Mouse (Mus musculus): ENCODE measurements around the gene Man2b1. TPM values are rescaled to one million over a fixed set of nuclear protein-coding genes. Genes with fewer than 3 reads are reported as not detected.
"Not testable (repeated sequence)": the region's sequence is repeated elsewhere in the genome, so short reads cannot be mapped to it uniquely, and the experiment has no call there.

Gene Man2b1
- total and polyA plus RNA-seq, 3 experiments = 29.1 to 45.6 (median 40.7) TPM

- in situ Hi-C loops (cut with MboI; ENCODE audit: low pct_ligation_motif_present, low pct_unique_long_range_greater_than_20kb, low sequenced_read_pairs) = no loop called here
- no peak overlapping the region for H3K27ac ChIP-seq (ENCODE audit: insufficient read depth, low read depth)
- no peaks in the 10 kb centered on the region for H3K79me2 ChIP-seq (replicated peaks; ENCODE audit: control insufficient read depth, extremely low read depth, insufficient read depth, poor library complexity, severe bottlenecking)
- peak overlapping the region; percentile 43 for H3K4me2 ChIP-seq (ENCODE audit: insufficient read depth, low read depth, poor library complexity, severe bottlenecking)
- TF ChIP-seq E2F4 (IDR thresholded peaks at IDR 0.05; ENCODE audit: insufficient replicate concordance, low read depth, low read length) = no peak
- peak in 1 of 2 experiments; percentile 36; a peak in 2 of 4 replicates for TF ChIP-seq CTCF (conservative IDR thresholded peaks at IDR 0.05 in 1 of 2, IDR thresholded peaks at IDR 0.05 in 1 of 2; ENCODE audit: low read depth in 2 of 2, low read length in 2 of 2)
- TF ChIP-seq SIN3A (IDR thresholded peaks at IDR 0.05; ENCODE audit: low read length) = peak; percentile 62; the same call in 1 of the 2 replicates
- TF ChIP-seq ETS1 (conservative IDR thresholded peaks at IDR 0.05; ENCODE audit: low read depth, low read length) = no peak
- peak; percentile 71 for TF ChIP-seq POLR2A (IDR thresholded peaks at IDR 0.05; ENCODE audit: low read depth, low read length)
- peak; percentile 47; the same call in 1 of the 2 replicates for TF ChIP-seq ZMIZ1 (IDR thresholded peaks at IDR 0.05; ENCODE audit: low read depth, low read length)
- TF ChIP-seq IRF4 (IDR thresholded peaks at IDR 0.05; ENCODE audit: low read depth, low read length) = 0 out of 2 replicates have a peak, but pooled peaks have one; percentile 9
- peak; percentile 52; the same call in 1 of the 2 replicates for TF ChIP-seq MXI1 (IDR thresholded peaks at IDR 0.05; ENCODE audit: low read depth, low read length)
- peak; percentile 48 for TF ChIP-seq ELF1 (IDR thresholded peaks at IDR 0.05; ENCODE audit: low read depth, low read length)
- TF ChIP-seq NELFE (IDR thresholded peaks at IDR 0.05; ENCODE audit: low read depth, low read length) = peak; percentile 64; the same call in 1 of the 2 replicates
- peak; percentile 89 for TF ChIP-seq NRF1 (IDR thresholded peaks at IDR 0.05; ENCODE audit: low read depth, low read length)
- peak; percentile 51; the same call in 1 of the 2 replicates for TF ChIP-seq TCF12 (IDR thresholded peaks at IDR 0.05; ENCODE audit: low read depth, low read length)
- TF ChIP-seq RAD21 (IDR thresholded peaks at IDR 0.05; ENCODE audit: low read depth, low read length) = no peak
- TF ChIP-seq TBP (conservative IDR thresholded peaks at IDR 0.05; ENCODE audit: low read depth, low read length) = peak; percentile 83
- TF ChIP-seq MEF2A (IDR thresholded peaks at IDR 0.05; ENCODE audit: borderline replicate concordance, low read depth, low read length) = 0 out of 2 replicates have a peak, but pooled peaks have one; percentile 22
- dilution Hi-C loops (cut with MboI; ENCODE audit: extremely low pct_ligation_motif_present, extremely low pct_unique_long_range_greater_than_20kb, low sequenced_read_pairs) = no loop called here
- H3K4me1 ChIP-seq (ENCODE audit: control insufficient read depth in 1 of 2, insufficient read depth in 2 of 2) = peaks cover 0 to 12% of the 10 kb centered on the region in 2 experiments; a peak in 2 of 4 replicates
- no peaks in the 10 kb centered on the region for H3K36me3 ChIP-seq (replicated peaks in 1 of 2; ENCODE audit: control insufficient read depth in 1 of 2, insufficient read depth in 1 of 2, low read length in 1 of 2)
- peak overlapping the region; percentile 53 for H3K9ac ChIP-seq (ENCODE audit: insufficient read depth, low read depth)
- peak overlapping the region; percentile 57 to 71 (median 62) for H3K4me3 ChIP-seq (replicated peaks in 1 of 3; ENCODE audit: low read depth in 2 of 3, low read length in 2 of 3, poor library complexity in 1 of 3)
- DNase-seq (ENCODE audit: extremely low read depth) = peak; percentile 86
- H3K9me3 ChIP-seq (replicated peaks; ENCODE audit: low read length) = no peaks in the 10 kb centered on the region
- peaks cover 3% of the 10 kb centered on the region for H3K27me3 ChIP-seq (replicated peaks)
Measured at GRCm38 (mm10) chr8:85119052-85119981, 36.2 kb downstream of the Man2b1 start.

DNA sequence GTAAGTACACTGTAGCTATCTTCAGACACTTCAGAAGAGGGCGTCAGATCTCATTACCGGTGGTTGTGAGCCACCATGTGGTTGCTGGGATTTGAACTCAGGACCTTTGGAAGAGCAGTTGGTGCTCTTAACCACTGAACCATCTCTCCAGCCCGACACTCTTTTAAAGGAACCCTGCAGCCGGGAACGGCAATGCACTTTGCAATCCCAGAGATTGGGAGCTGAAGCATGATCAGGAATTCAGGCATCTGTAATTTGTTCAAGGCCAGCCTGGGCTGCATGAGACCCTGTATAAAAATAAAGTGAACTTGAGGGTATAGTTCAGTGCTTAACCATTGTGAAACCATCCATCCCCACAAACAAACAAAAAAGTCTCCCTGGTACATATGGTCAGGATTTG is 37.2 kb downstream of the Man2b1 start:
- H3K27me3 ChIP-seq (replicated peaks); H3K79me2 ChIP-seq (replicated peaks; ENCODE audit: control insufficient read depth, extremely low read depth, insufficient read depth, poor library complexity, severe bottlenecking); H3K4me2 ChIP-seq (ENCODE audit: insufficient read depth, low read depth, poor library complexity, severe bottlenecking); H3K27ac ChIP-seq (ENCODE audit: insufficient read depth, low read depth); H3K36me3 ChIP-seq (replicated peaks in 1 of 2; ENCODE audit: control insufficient read depth in 1 of 2, insufficient read depth in 1 of 2, low read length in 1 of 2); dilution Hi-C loops (cut with MboI; ENCODE audit: extremely low pct_ligation_motif_present, extremely low pct_unique_long_range_greater_than_20kb, low sequenced_read_pairs); H3K9me3 ChIP-seq (replicated peaks; ENCODE audit: low read length); in situ Hi-C loops (cut with MboI; ENCODE audit: low pct_ligation_motif_present, low pct_unique_long_range_greater_than_20kb, low sequenced_read_pairs); DNase-seq (ENCODE audit: extremely low read depth); H3K9ac ChIP-seq (ENCODE audit: insufficient read depth, low read depth); H3K4me3 ChIP-seq (replicated peaks in 1 of 3; ENCODE audit: low read depth in 2 of 3, low read length in 2 of 3, poor library complexity in 1 of 3): not testable (repeated sequence)
- peaks cover 0 to 11% of the 10 kb centered on the region in 2 experiments; a peak in 2 of 4 replicates for H3K4me1 ChIP-seq (ENCODE audit: control insufficient read depth in 1 of 2, insufficient read depth in 2 of 2)
